Mouse (Mus musculus) brain, embryonic 14.5 days (tissue): ENCODE results near the gene Gm4353.

ENCODE experiments used
- CTCF ChIP-seq: fragments of 200-500 bp; IDR thresholded peaks from 2 replicates; pipeline ENCODE4 v1.5.1; 2012; ENCODE audit warnings: inconsistent platforms, mild to moderate bottlenecking, moderate library complexity, borderline replicate concordance; ENCODE audit not compliant: insufficient read depth, insufficient read length; ENCODE audit errors: extremely low read depth
- POLR2A ChIP-seq: fragments of 200-500 bp; IDR thresholded peaks from 2 replicates; pipeline ENCODE4 v1.6.1; 2012; ENCODE audit warnings: mild to moderate bottlenecking, inconsistent platforms, borderline replicate concordance; ENCODE audit not compliant: poor library complexity, insufficient read depth, insufficient read length, severe bottlenecking; ENCODE audit errors: extremely low read depth

DNA sequence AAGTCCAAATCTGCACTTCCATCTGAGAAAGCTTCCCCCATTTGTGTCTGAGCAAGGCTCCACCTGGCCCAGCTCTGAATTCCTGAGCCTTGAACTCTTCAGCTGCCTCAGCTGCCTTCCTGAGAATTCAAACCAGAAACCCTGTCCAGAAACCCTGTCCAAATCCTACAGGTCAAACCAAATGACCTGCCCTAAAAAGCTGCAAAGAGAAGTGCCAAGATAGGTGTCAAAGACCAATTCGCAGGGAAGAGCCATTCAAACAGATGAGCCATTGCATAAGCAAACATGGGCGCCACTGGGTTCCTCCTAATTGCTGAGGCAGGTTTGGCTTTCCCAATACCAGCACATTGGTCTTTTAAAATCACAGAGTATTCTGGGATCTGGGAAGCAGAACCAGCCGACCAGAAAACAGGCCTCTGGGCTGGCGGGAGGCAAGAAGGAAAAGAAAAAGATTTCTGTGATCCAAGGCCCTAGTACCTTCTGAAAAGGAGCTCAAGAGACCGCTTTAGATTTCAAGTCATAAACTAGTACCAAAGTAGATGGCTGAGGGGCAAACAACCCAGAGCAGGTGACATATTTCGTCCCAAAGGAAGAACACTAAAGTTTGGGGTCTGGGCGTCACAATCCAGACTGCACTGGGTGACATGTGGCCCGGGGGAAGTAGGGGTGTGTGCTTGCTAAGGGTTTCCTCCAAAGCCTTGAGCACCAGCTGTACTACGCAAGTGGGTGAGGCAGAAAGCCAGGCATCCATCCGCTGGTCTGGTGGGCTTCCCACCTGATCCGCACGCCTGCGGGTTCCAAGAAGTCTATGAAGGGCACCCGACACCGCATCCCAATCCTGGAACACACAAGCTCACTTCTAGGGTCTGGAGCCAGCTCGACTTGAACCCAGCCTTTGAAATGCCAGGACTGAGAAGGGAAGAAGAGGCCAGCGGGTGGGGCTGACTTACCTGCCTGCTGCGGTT lies 47.6 kb downstream of the Gm4353 start:
- TF ChIP-seq CTCF (no peak), POLR2A (no peak)
